Mouse (Mus musculus) left cerebral cortex, postnatal 36 days (tissue): ENCODE data around the gene Mbl2. TPM values are rescaled to one million over a fixed set of nuclear protein-coding genes. Genes with fewer than 3 reads are reported as not detected.
"Not testable (repeated sequence)": the region's sequence is repeated elsewhere in the genome, so short reads cannot be mapped to it uniquely, and the experiment has no call there.

Experiments used
- DNase-seq, 2 experiments: peaks; one replicate each; pipeline ENCODE4 v3.0.0; 2021 to 2022; ENCODE audit warnings: low spot score in 2 of 2, mixed read lengths in 1 of 2
- intact Hi-C: fragments of 180-260 bp; cut with DNase I; formaldehyde crosslinking; loops from one replicate; pipeline ENCODE4 v1.15.1; 2025
- total RNA-seq, 2 experiments: library from RNA; stranded (reverse); gene quantifications; 2 replicates each; pipeline ENCODE4 v1.2.3; 2021

The Mbl2 gene
- not detected for total RNA-seq

DNA sequence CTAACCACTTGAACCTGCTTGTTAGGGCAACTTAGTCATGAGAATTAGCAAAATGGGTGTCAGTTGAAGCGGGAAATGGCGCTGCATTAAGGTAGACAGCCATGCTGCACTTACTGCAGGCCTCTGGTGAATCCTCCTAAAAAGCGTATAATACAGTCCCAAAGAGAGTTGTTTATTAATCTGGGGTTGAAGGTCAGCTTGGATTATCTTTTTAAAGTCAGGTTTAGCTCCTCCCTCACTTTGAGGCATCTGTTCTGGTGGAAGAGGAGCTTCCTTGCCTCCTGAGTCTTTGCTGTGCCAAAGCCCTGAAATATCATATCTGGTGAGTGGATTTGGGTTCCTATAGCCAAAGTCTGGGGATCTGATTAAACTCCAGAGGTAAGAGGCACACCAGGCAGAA lies at the start of gene Mbl2:
Mbl2 (plus strand) TSS at position 252 of the 400 bp plus-strand sequence.
- intact Hi-C loops, result no loop called here
- no peak for DNase-seq

DNA sequence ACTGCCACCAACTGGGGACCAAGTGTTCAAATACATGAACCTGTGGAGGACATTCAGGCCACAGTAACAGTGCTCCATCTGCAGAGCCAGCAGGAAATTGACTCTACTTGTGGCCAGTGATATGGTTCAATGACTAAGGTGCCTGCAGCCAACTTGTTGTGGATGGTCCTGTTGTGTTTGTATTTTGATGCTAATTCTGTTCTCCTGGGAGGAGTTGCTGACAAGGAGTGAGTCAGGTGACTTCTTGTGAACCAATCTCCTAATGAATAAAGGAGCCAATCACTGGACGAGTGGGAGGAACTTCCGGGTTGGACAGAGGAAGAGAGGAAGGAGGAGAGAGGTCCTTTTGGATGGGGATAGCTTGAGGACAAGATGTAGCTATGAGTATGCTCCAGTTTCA lies 47.2 kb upstream of the Mbl2 start:
- DNase-seq, result no peak
- intact Hi-C loops, result no loop called here

DNA sequence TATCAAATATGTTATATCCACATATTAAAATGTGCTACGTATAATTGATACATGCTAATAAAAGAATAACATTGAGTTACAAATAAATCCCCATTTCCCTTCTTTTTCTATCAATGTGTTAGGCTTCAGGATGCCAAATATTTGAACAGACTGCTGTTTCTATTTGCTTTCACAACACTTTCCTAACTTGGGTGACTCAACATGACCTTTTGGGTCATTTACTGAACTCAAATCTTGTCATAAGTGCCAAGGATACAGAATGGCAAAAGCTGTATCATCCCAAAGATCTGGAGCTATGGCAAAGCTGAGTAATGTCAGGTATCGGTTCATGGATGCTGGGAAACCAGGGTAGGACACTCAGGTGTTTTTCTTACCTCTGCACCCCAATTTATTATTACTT lies 45.5 kb upstream of the Mbl2 start:
- intact Hi-C loops, result no loop called here
- no peak for DNase-seq

DNA sequence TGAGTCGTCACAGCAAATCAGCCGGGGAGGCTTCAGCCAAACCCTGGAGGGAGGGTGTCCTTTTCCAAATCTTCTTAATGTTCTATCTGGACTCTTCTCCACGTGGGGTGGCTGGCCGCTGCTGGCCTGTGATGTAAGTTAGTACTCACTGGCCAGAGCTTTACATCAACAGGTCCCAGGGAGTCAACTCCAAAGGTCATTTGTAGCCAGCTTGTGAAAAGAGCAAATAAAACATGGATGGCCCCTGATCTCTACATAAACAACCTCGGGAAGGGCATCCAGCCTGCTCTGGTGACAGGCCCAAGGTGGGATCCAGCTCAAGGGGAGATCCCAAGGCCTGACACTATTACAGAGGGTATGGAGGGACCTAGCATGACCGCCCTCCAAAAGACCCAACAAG lies 37.7 kb upstream of the Mbl2 start:
- no peak for DNase-seq
- intact Hi-C loops, result no loop called here

DNA sequence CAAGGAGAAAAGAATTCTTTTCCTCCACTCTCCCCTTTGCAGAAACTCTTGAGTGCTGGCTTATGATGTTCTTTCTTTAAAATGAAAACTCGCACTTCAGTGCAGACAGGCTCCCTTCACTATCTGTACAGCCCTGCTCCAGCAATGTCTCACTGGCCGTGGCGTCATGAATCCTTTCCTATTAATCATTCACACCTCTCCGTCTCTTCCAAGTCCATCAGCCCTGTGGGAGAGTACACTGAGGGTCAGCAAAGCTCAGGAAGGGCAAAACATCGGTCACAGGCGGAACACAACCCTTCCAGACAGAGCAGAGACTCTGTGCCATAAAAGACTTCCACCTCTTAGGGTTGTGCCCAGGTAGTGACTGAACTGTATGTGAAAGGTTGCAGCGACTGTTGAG lies 30.6 kb upstream of the Mbl2 start:
- DNase-seq, result no peak
- intact Hi-C loops, result loop anchor here (10.0 kb wide), 3 partner anchors 167 to 517 kb away; partner anchors contain the start of gene Uhrf2

DNA sequence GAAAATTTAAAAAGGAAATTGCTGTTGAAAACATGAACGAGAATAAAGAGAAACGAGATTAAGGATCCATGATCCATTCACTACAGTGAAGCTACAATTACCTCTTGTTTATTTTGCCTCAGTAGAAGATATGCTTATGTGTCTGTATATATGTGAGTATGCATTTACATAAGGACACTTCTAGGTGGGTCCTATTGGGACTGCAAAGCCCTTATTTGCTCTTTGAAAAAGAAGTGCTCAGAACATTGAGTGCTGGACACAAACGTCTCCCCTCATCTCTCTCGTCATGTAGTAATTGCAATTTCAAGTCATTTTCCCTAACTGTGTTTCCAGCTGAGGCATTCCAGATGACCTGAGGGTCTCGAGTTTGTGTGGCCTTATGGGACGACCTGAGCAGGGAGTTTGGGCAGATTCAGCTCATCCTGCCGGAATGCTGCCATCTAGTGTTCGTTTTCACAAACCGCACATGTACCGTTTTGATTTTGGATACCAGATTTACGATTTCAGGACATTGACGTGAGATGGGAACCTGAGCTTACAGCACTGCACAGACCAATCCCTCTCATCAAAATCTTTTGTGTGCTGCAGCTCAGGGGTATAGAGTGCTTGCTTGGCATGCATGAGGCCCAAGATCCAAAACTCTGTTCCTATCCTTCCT lies 27.5 kb upstream of the Mbl2 start:
- DNase-seq, result peak; percentile 9 to 11
- intact Hi-C loops, result loop anchor here (2.0 to 10.0 kb wide), 4 partner anchors 170 to 520 kb away; partner anchors contain the start of gene Uhrf2

DNA sequence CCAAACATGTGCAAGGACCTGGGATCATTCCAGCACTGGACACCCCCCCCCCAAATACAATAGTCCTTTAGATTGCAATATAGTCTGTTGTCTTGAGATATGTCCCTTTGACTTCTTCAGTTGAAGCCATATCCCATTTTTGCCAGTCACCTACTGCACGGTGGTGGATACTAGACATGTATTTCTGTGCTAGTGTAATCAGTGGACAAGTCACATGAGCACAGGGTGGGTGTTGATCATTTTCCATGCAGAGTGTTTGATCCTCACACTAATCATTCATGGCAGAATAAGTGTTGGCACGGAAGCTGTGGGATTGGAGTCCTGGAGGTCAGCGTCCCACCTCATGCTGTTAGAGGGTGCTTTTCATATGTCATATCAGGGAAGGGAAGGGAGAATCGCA lies 26.9 kb upstream of the Mbl2 start:
- intact Hi-C loops, result loop anchor here (2.0 to 10.0 kb wide), 4 partner anchors 171 to 521 kb away; partner anchors contain the start of gene Uhrf2
- DNase-seq, result no peak

DNA sequence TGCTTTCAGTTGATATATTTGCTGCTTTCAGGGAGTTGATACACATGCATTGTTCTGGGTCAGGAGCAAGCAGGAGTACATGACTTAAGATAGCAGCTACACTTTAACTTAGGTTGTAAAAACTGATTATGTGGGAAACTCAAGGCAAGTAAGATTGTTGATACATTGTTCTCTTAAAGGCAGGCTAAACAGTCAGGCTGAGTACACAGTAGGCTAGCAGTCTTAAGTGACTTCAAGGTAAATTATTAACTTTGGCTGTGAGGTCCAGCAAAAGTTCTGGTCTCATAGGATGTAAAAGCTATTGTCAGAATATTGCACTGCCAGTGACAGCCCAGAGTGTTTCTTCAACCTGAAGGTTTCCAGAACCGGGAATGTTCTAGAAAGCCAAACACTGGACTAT lies 25.8 kb upstream of the Mbl2 start:
- intact Hi-C loops, result loop anchor here (10.0 kb wide), 3 partner anchors 172 to 522 kb away; partner anchors contain the start of gene Uhrf2
- no peak for DNase-seq

DNA sequence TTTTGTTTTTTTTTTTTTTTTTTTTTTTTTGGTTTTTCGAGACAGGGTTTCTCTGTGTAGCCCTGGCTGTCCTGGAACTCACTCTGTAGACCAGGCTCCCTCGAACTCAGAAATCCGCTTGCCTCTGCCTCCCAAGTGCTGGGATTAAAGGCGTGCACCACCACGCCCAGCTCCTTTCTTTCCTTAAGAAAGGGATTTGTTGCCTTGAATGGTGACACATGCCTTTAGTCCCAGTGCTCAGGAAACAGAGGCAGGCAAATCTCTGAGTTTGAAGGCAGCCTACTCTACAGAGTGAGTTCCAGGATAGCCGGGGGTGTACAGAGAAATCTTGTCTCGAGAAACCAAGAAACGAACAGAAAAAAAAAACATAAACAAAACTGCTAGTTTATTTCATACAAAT lies 23.7 kb upstream of the Mbl2 start:
- intact Hi-C loops, result loop anchor here (10.0 kb wide), 3 partner anchors 174 to 524 kb away; partner anchors contain the start of gene Uhrf2

DNA sequence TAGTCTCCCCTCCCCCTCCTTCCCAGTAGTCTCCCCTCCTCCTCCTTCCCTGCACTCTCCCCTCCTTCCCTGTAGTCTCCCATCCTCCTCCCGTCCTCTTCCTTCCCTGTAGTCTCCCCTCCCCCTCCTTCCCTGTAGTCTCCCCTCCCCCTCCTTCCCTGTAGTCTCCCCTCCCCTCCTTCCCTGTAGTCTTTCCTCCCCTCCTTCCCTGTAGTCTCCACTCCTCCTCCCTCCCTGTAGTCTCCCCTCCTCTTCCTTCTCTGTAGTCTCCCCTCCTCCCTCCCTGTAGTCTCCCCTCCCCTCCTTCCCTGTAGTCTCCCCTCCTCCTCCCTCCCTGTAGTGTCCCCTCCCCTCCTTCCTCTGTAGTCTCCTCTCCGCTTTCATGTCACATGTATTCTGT lies 18.7 kb upstream of the Mbl2 start:
- no peak for DNase-seq
- intact Hi-C loops, result no loop called here

More for the DNA sequence above, 23.7 kb upstream of the Mbl2 start:
- DNase-seq, result not testable (repeated sequence)

DNA sequence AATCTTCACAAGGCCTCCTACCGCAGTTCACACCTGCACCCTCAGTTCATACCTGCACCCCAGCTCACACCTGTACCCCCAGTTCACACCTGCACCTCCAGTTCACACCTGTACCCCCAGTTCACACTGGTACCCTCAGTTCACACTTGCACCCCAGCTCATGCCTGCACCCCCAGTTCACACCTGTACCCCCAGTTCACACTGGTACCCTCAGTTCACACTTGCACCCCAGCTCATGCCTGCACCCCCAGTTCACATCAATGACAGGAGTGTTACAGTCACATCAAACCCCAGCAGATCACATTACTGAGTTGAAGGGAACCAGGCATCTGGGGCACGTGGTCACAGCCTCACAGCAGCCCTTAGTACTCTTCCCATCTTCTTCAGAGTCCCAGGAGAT lies 17.0 kb upstream of the Mbl2 start:
- not testable (repeated sequence) for DNase-seq
- intact Hi-C loops, result loop anchor here (5.0 kb wide), 1 partner anchor 337 kb away; no protein-coding TSS in a partner anchor

DNA sequence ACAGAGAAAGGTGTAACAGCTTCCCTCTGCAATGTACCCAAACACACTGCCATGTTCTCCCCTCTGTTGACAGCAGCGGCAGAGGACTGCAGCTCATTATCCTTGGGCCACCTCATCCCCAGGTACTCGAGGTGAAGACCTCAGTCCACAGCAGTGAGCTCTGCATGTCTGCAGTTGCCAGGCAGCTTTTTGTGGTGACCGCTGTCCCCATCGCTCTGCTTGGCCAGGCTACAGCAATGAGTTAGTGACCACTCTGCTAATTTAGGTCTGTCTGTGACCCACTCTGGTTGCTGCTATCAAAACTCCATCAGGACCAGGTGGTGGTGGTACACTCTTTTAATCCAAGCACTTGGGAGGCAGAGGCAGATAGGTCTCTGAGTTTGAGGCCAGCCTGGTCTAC lies 16.6 kb upstream of the Mbl2 start:
- DNase-seq, result no peak
- intact Hi-C loops, result loop anchor here (5.0 kb wide), 1 partner anchor 336 kb away; no protein-coding TSS in a partner anchor

DNA sequence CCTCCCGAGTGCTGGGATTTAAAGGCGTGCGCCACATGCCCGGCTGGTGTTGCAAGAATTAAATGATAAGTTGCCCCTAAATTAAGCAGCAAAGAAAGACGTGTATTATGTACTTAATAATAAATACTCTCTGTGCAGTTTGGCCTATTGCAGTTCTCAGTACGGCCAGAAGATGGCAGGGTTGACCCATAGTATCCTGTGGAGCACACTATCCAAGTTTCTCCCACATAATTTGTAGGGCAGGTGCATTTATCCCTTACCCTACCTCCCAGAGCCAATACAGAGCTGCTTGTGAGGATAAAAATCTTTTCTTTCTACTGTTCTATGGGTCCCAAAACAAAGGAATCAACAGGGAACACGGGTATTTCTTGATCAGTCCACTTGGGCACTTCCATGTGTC lies 15.4 kb upstream of the Mbl2 start:
- intact Hi-C loops, result loop anchor here (5.0 kb wide), 1 partner anchor 335 kb away; no protein-coding TSS in a partner anchor
- peak; percentile 30 to 33 for DNase-seq

DNA sequence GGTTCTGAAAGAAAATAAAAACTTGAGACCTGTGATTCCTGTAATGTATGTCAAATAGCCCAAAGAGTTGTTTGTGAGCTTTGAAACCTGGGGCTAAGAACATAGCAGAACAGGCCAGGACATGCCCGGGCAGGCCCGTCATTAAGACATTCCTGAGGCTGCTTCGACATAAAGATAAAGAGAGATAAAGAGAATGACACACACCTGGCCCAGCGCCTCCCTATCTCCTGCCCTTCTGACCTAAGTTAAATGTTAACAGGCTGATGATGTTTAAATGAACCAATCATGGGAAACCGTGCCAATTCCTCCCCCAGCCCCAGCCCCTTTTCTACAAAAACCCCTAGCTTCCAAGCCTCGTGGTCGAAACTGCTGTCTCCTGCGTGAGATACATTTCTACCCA lies 10.1 kb upstream of the Mbl2 start:
- intact Hi-C loops, DNase-seq: not testable (repeated sequence)

DNA sequence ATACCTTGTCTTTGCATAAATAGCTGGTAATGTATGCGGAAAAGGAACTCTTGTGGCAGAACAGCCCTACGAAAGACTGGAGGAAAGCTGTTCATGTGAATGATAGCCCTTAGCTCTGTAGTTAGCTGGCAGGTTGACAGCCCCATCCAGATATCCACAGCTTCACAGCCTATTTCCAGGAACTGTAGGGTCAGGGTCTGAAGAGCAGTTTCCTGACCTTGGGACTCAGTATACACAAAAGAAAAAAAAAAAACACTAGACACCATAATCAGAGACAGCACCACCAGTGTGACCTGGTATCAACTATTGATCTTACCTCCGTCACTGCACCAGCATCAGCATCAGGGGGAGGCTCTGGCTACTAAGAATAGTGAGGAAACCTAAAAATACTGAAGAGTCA lies 3.3 kb upstream of the Mbl2 start:
- intact Hi-C loops, result no loop called here
- no peak for DNase-seq

DNA sequence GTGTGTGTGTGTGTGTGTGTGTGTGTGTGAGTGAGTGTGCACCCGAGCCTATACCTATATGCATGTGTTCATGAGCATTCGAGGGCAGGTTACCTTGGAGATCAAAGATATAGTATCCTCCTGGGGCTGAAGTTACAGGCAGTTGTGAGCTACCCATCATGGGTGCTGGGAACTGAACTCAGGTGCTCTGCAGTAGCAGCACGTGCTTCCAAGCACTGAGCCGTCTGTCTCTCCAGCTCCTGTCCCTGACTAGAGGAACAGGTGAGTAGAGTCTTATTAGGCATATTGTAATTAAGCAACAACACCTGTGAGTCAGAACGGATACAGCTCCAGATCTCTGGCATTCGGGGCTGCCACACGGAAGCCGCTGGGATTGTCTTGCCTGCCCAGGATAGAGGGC lies 1.7 kb downstream of the Mbl2 start:
- no peak for DNase-seq

DNA sequence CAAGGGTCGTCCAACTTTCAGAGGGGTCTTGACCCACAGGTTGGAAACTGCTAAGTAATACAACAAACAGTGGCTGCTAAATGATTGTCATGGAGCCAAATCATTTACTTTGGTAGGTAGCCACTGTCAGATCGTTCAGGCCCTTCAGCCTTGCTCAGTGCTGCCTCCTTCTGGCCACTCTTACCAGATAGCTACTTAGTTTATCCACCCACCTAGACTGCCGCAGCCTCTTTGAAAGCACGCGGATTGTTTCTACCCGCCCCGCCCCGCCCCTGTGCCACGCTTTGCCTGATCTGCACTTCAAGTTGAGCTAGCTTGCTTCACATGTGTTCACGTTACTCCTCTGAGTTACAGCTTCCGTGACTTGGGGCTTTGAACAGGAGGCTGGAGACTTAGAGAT lies 14.6 kb downstream of the Mbl2 start:
- intact Hi-C loops, result loop anchor here (10.0 kb wide), 2 partner anchors 177 to 1507 kb away; no protein-coding TSS in a partner anchor
- no peak for DNase-seq

More for the DNA sequence above, 1.7 kb downstream of the Mbl2 start:
- intact Hi-C loops, result no loop called here

DNA sequence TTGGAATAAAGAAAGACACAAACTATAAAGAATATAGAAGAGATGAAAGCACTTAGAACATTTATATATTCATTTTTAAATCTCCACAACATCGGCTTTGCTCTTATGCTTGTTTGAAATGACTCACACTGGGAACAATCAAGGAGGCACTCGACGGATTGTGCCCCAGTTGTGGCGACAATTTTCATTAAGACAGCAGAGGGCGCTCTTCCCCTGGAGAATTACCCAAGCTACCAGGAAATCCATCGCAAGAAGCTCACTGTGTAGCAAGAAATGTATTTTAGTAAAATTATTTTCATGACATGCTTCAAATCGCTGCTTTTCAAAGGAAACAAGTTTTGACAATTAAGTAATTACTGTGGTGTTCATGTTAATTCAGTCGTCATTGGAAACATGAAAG lies 16.1 kb downstream of the Mbl2 start:
- intact Hi-C loops, result loop anchor here (2.0 to 10.0 kb wide), 3 partner anchors 176 to 1506 kb away; no protein-coding TSS in a partner anchor

DNA sequence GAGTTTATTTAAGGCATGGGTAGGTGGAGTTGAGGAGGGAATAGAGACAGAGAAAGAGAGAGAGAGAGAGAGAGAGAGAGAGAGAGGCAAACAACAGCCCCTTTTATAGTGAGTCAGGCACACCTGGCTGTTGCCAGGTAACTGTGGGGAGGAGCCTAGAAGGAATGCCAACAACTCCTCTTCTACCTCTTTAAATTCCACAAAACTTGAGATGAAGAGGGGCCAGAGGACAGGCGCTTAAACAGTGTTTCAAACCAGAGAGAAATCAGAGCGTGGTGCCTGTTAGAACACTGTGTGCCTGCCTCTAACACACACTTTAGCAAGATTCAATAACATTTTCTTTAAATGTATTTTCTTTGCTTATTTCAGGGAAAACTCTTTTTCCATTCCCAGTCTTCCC lies 19.5 kb downstream of the Mbl2 start:
- no peak for DNase-seq
- intact Hi-C loops, result no loop called here

More for the DNA sequence above, 16.1 kb downstream of the Mbl2 start:
- peak; percentile 61 to 64 for DNase-seq

DNA sequence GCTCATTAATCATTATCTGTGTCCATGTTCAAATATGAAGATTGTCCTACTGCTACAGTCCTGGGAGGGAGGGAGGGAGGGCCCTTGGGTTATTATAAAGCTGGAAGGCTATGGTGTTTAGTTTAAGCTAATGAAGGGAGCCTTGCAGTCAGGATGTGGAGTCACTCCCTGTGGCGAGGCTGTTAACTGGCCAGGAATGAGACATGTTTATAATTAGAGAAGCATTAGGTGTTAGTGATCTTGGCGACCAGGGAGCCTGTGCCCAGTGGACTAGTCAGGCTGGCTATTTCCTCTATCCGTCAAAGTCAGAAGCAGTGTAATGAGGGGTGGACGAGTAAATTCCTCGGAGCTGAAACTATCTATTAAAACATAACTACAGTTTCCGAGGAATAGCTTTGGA lies 23.6 kb downstream of the Mbl2 start:
- no peak for DNase-seq
- intact Hi-C loops, result no loop called here

DNA sequence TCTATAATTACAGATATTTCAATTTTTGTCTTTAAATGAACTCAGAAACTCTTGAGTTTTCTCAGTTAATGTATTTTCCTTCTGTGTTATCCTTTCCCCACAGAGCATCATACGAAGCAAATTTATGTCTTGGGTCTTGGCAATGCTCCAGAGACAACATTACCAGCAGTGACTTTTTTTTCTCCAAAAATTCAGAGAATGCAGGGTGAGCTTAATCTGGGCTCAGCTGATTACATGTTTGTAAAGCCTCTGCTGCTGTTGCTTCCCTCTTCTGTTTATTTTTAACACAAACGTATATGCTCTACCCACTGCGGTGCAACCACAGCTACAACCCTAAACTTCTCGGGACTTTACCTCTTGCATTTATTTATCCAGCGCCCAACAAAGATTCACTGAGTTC lies 48.4 kb downstream of the Mbl2 start:
- intact Hi-C loops, result no loop called here
- no peak for DNase-seq
